Mouse (Mus musculus) thymus, postnatal 0 days (tissue): ENCODE results near the gene Fam126a. TPM values are rescaled to one million over a fixed set of nuclear protein-coding genes. Genes with fewer than 3 reads are reported as not detected.
"Not testable (repeated sequence)": the region's sequence is repeated elsewhere in the genome, so short reads cannot be mapped to it uniquely, and the experiment has no call there.

Experiments
- DNase-seq: peaks from one replicate; pipeline ENCODE4 v3.0.0-alpha.2; 2015; ENCODE audit warnings: low spot score
- polyA plus RNA-seq: library from polyadenylated mRNA; unstranded; fragments of >200 nt; fragmentation: Nextera tagmentation; extraction: Ambion mirVana; gene quantifications from 2 replicates; pipeline ENCODE4 v1.2.1, GENCODE M21; 2015

Fam126a gene
- polyA plus RNA-seq, 1 experiment from 2014 or later = 8.0 TPM

- no peak for DNase-seq
Observed at GRCm38 (mm10) chr5:23900190-23900589, 130.3 kb downstream of the Fam126a start.

- no peak for DNase-seq
Observed at GRCm38 (mm10) chr5:23893864-23894771, 136.4 kb downstream of the Fam126a start.

GRCm38 (mm10) chr5:23893156-23893863 is 137.2 kb downstream of the Fam126a start:
- DNase-seq = no peak

GRCm38 (mm10) chr5:23890734-23891133 is 139.8 kb downstream of the Fam126a start:
- DNase-seq = peak; percentile 17

- DNase-seq = no peak
Observed at GRCm38 (mm10) chr5:23889461-23889860, 141.0 kb downstream of the Fam126a start.

- no peak for DNase-seq
Observed at GRCm38 (mm10) chr5:23887111-23887510, 143.4 kb downstream of the Fam126a start.

- DNase-seq = no peak
Observed at GRCm38 (mm10) chr5:23874457-23874856, 156.0 kb downstream of the Fam126a start.

- no peak for DNase-seq
Observed at GRCm38 (mm10) chr5:23872586-23872985, 157.9 kb downstream of the Fam126a start.

GRCm38 (mm10) chr5:23871323-23871722 is 159.2 kb downstream of the Fam126a start:
- not testable (repeated sequence) for DNase-seq

- no peak for DNase-seq
Observed at GRCm38 (mm10) chr5:23865941-23866340, 164.5 kb downstream of the Fam126a start.

Other genes starting within 250 kb of the Fam126a start
- gene Pus7, start 247.0 kb downstream of the Fam126a start, polyA plus RNA-seq = 16.5 and 20.7 TPM in 2 replicates
- gene Rint1, start 243.0 kb downstream of the Fam126a start, polyA plus RNA-seq = 20.8 and 28.3 TPM in 2 replicates
- gene Tomm7, start 186.5 kb downstream of the Fam126a start, polyA plus RNA-seq = 193 and 208 TPM in 2 replicates
- 19.2 and 19.7 TPM in 2 replicates for gene Klhl7, start 69.9 kb upstream of the Fam126a start, polyA plus RNA-seq
- 12.1 and 12.9 TPM in 2 replicates for gene Nupl2, start 134.3 kb upstream of the Fam126a start, polyA plus RNA-seq